Comparison of ENCODE assay signal across 12 mouse cellular contexts in the genomic region with DNA sequence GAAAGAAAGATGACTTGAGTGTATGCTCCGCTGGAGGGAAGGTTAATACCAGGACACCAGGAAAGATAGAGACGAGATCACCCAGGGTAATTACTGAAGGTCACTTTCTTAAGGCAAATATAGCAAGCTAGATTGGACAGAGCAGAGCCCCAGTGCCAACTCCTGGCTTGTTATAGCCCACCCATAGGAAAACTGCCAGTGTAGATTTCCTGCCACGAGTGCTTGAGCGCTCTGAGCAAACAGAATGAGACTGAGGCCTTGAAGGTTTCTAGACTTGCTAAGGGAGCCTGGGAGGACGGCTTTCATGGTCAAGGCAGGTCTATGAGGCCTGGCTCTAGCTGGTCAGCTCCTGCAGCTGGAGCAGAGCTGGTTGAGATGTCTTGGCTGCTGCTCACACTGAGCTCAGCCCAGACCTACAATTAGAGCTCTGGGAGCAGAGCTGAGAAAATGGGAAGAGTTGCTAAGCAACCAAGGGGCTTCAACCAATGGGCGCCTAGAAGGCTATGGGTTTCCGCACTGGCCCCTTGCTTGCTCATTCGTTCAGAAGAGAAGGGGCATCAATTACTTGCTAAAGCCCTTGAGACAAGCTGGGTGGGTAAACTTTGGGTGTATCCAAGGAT. TPM values are rescaled to one million over a fixed set of nuclear protein-coding genes. Genes with fewer than 3 reads are reported as not detected.
DNase-seq lines count a peak whose midpoint lies in the region; ATAC-seq and TF ChIP-seq lines count a peak whose summit lies in the region.
"Had no signal": no experiment of that assay in that cellular context is flagged by ENCODE, and none has a peak within 500 bp of the region (broad histone marks: within the 10 kb centered on the region; RNA-seq: fewer than 3 reads in every experiment).

No protein-coding gene starts in this region.

- no peak for TF ChIP-seq CTCF in brain, embryonic 14.5 days (IDR thresholded peaks at IDR 0.05; ENCODE audit: borderline replicate concordance, extremely low read depth, insufficient read depth, insufficient read length)

- 79% methylated on average over 8 of the region's 8 CpGs for WGBS in hindbrain, embryonic 10.5 days
- 50% methylated on average over 8 of the region's 8 CpGs for WGBS in midbrain, embryonic 15.5 days

- peak overlapping the region; percentile 37; the same call in 1 of the 2 replicates for H3K27ac ChIP-seq in hindbrain, embryonic 10.5 days
- H3K27ac ChIP-seq in midbrain, embryonic 15.5 days = peak overlapping the region; percentile 74
- H3K27ac ChIP-seq: limb, embryonic 15.5 days had no signal

- peak overlapping the region; percentile 13; the same call in 1 of the 2 replicates for H3K9ac ChIP-seq in midbrain, embryonic 15.5 days
- H3K9ac ChIP-seq: limb, embryonic 15.5 days had no signal

- peak; percentile 57 to 60 for DNase-seq in cerebellum, postnatal 10 days
- DNase-seq in cerebellum, adult 9-11 months = no peak
- DNase-seq in brain, embryonic 14.5 days (ENCODE audit: low read depth) = peak; percentile 93
- DNase-seq in hindbrain, embryonic 10.5 days (ENCODE audit: low spot score) = no peak
- no peak for DNase-seq in ovary, adult 18-20 months (ENCODE audit: low spot score)
- DNase-seq in gastrocnemius, postnatal 36 days = no peak
- DNase-seq: adrenal gland, postnatal 10 days; kidney, postnatal 4 days; lung, postnatal 36 days had no signal

- peaks cover 83% of the 10 kb centered on the region for H3K36me3 ChIP-seq in hindbrain, embryonic 10.5 days
- peaks cover 15% of the 10 kb centered on the region for H3K36me3 ChIP-seq in midbrain, embryonic 15.5 days (replicated peaks)

- ATAC-seq in midbrain, embryonic 15.5 days (replicated peaks) = peak; percentile 82
- ATAC-seq in monocyte, adult 5-6 weeks (replicated peaks; ENCODE audit: insufficient number of reproducible peaks, low FRiP score, low TSS enrichment, poor library complexity, severe bottlenecking) = no peak

- TF ChIP-seq POLR2A in brain, embryonic 14.5 days (IDR thresholded peaks at IDR 0.05; ENCODE audit: borderline replicate concordance, extremely low read depth, insufficient read depth, insufficient read length, poor library complexity, severe bottlenecking) = no peak

- 0 out of 2 replicates have a peak overlapping the region, but pooled peaks have one; percentile 18 for H3K4me3 ChIP-seq in hindbrain, embryonic 10.5 days
- H3K4me3 ChIP-seq in midbrain, embryonic 15.5 days = peak overlapping the region; percentile 16; the same call in 1 of the 2 replicates
- H3K4me3 ChIP-seq: limb, embryonic 15.5 days had no signal

- no peaks in the 10 kb centered on the region for H3K9me3 ChIP-seq in hindbrain, embryonic 10.5 days
- no peaks in the 10 kb centered on the region for H3K9me3 ChIP-seq in midbrain, embryonic 15.5 days
- H3K9me3 ChIP-seq: limb, embryonic 15.5 days had no signal

- H3K27me3 ChIP-seq in hindbrain, embryonic 10.5 days (ENCODE audit: insufficient read depth, poor library complexity, severe bottlenecking) = no peaks in the 10 kb centered on the region
- H3K27me3 ChIP-seq in midbrain, embryonic 15.5 days (replicated peaks) = no peaks in the 10 kb centered on the region
- H3K27me3 ChIP-seq: limb, embryonic 15.5 days had no signal

- H3K4me1 ChIP-seq in hindbrain, embryonic 10.5 days (replicated peaks) = peaks cover 48% of the 10 kb centered on the region
- peaks cover 64% of the 10 kb centered on the region for H3K4me1 ChIP-seq in midbrain, embryonic 15.5 days

- H3K4me2 ChIP-seq in midbrain, embryonic 15.5 days = peak overlapping the region; percentile 47
- H3K4me2 ChIP-seq: limb, embryonic 15.5 days had no signal

- intact Hi-C loops in gastrocnemius, postnatal 36 days (cut with DNase I) = no loop called here

RNA-seq across cellular contexts. Expression of a gene that starts 5.9 kb away (rescaled TPM):
- 116 and 126 TPM in 2 replicates for polyA plus RNA-seq in brain, embryonic 14.5 days (2012; rRNA removed)
- 71.1 and 79.5 TPM in 2 replicates for polyA plus RNA-seq in hindbrain, embryonic 10.5 days (2016; fragmentation: Nextera tagmentation; extraction: Ambion mirVana)
- polyA plus RNA-seq in midbrain, embryonic 15.5 days (2015; fragmentation: Nextera tagmentation; extraction: Ambion mirVana) = 76.5 and 77.1 TPM in 2 replicates
- total RNA-seq in monocyte, adult 5-6 weeks (2017) = 4.4 to 15.6 TPM (median 7.5 TPM) in 3 replicates
- 100 to 1,000 TPM; 222 to 284 TPM for total RNA-seq in gastrocnemius, postnatal 36 days (2021)

RNA-seq across cellular contexts. Expression of a gene that starts 17.1 kb away (rescaled TPM):
- polyA plus RNA-seq in brain, embryonic 14.5 days (2012; rRNA removed) = 22.7 and 36.5 TPM in 2 replicates
- 27.1 and 27.5 TPM in 2 replicates for polyA plus RNA-seq in hindbrain, embryonic 10.5 days (2016; fragmentation: Nextera tagmentation; extraction: Ambion mirVana)
- polyA plus RNA-seq in midbrain, embryonic 15.5 days (2015; fragmentation: Nextera tagmentation; extraction: Ambion mirVana) = 24.0 and 25.5 TPM in 2 replicates
- 2.1 to 15.0 TPM (median 4.2 TPM) in 3 replicates for total RNA-seq in monocyte, adult 5-6 weeks (2017)
- total RNA-seq in gastrocnemius, postnatal 36 days (2021) = 1 to 10 TPM; 1.4 to 2.6 TPM

RNA-seq across cellular contexts. Expression of a gene that starts 20.6 kb away (rescaled TPM):
- polyA plus RNA-seq in brain, embryonic 14.5 days (2012; rRNA removed) = 0.40 and 0.59 TPM in 2 replicates
- polyA plus RNA-seq in hindbrain, embryonic 10.5 days (2016; fragmentation: Nextera tagmentation; extraction: Ambion mirVana) = 1.4 and 1.8 TPM in 2 replicates
- 0.45 and 0.96 TPM in 2 replicates for polyA plus RNA-seq in midbrain, embryonic 15.5 days (2015; fragmentation: Nextera tagmentation; extraction: Ambion mirVana)
- not detected in 3 replicates for total RNA-seq in monocyte, adult 5-6 weeks (2017)
- under 1 TPM; 0.15 to 0.32 TPM for total RNA-seq in gastrocnemius, postnatal 36 days (2021)

RNA-seq across cellular contexts. Expression of a gene that starts 21.8 kb away (rescaled TPM):
- 453 and 682 TPM in 2 replicates for polyA plus RNA-seq in brain, embryonic 14.5 days (2012; rRNA removed)
- polyA plus RNA-seq in hindbrain, embryonic 10.5 days (2016; fragmentation: Nextera tagmentation; extraction: Ambion mirVana) = 208 and 263 TPM in 2 replicates
- polyA plus RNA-seq in midbrain, embryonic 15.5 days (2015; fragmentation: Nextera tagmentation; extraction: Ambion mirVana) = 617 and 618 TPM in 2 replicates
- total RNA-seq in monocyte, adult 5-6 weeks (2017) = 121 to 188 TPM (median 178 TPM) in 3 replicates
- total RNA-seq in gastrocnemius, postnatal 36 days (2021) = 10 to 100 TPM; 65.4 to 74.0 TPM

RNA-seq across cellular contexts. Expression of a gene that starts 25.7 kb away (rescaled TPM):
- polyA plus RNA-seq in brain, embryonic 14.5 days (2012; rRNA removed) = 156 and 175 TPM in 2 replicates
- polyA plus RNA-seq in hindbrain, embryonic 10.5 days (2016; fragmentation: Nextera tagmentation; extraction: Ambion mirVana) = 22.7 and 31.7 TPM in 2 replicates
- polyA plus RNA-seq in midbrain, embryonic 15.5 days (2015; fragmentation: Nextera tagmentation; extraction: Ambion mirVana) = 65.4 and 67.7 TPM in 2 replicates
- not detected in 3 replicates for total RNA-seq in monocyte, adult 5-6 weeks (2017)
- total RNA-seq in gastrocnemius, postnatal 36 days (2021) = 1 to 10 TPM; 2.8 to 3.2 TPM

Comparison
In these comparisons a context has a peak if more than half of its experiments do, and no peak if none do; other contexts are left out.
1. DNase-seq: peak in cerebellum, postnatal 10 days (2 of 2) and brain, embryonic 14.5 days (single experiment); none in cerebellum, adult 9-11 months (single experiment), hindbrain, embryonic 10.5 days (single experiment), ovary, adult 18-20 months (single experiment) and gastrocnemius, postnatal 36 days (0 of 2).